Mouse (Mus musculus): ENCODE measurements at regions not wholly inside any gene's neighbourhood (a gene's known extent, or its start where the extent isn't known, plus 50 kb on each side); places are given as distances from the start of the nearest gene placed in this dataset.
A peak's percentile ranks its signal among the peaks of the same experiment; 100 is the strongest.

GRCm38 (mm10) chr5:64653764-64654163 lies 149.4 kb upstream of the Klf3 start:
- no peak for DNase-seq

DNA sequence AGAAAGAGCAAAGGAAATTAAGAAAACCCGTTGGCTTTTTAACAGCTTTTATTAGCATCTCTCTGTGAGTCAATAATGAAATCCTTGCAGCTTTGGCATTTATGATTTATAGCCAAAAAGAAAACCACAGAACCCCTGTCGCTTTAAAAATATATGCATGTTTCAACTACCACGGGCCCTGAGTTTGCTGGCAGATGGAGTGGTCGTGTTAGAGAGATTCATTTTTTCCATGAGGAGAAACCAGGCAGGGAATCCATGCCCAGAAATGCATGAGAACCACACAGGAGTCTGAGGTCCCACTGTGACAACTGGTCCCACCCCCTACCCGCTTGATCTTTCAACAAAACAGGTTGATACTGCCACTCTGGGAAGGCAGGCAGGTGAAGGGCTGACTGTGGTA lies 147.9 kb upstream of the Klf3 start:
- no peak for DNase-seq

DNA sequence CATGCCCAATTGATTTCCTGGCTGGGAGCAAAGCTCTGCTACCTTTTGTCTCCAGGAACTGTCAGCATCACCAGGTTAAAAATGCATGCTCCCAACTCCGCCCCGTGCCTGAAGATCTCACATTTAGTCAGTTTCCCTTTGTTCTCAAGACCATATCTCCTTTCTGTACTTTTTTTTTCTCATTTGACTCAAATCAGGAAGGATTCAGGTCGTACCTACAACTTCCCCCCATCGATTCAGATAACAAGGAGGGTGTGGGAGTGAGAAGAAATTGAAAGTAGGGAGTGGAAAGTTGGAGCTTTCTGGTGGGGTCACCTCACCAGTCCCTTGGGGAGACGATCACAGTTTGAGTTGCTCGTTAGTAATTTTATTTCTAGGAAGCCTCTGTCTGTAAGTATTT lies 141.2 kb upstream of the Klf3 start:
- DNase-seq, result no peak

DNA sequence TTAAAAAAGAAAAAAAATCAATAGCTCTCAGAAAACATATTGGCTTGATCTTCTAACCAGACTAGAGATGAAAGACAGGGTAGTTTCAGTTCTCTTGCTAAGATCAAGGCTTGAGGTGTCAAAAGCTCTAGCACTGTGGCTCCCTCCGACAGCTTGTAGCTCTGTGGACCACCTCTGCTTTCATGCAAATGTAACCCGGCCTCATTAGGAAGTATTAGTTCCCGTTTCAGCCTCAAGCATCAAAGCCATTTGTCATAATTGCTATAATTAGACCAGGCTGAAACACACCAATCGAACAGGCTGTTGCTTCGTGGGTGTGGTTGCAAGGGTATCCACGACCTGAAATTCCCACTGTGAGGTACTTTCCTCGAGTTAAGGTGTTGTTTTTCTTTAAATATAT lies 140.7 kb upstream of the Klf3 start:
- no peak for DNase-seq

DNA sequence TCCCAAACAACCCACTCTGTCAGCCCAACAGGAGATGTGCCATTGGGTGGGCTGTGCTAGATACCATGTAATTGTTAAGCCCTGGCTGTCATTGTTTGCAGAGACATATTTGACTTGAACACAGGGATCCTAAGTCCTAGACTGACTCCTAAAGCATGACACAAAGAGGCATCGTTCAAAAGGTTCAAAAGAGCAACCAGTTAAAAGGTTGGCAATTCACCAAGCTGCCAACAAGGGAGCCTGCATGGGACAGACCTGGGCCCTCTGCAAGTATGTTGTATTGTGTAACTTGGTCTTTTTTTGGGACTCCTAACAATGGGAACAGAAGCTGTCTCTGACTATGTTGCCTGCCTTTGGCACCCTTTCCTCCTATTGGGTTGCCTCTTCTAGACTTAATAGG lies 139.4 kb upstream of the Klf3 start:
- no peak for DNase-seq

- no peak for DNase-seq
Observed at GRCm38 (mm10) chr5:64665064-64665463, 138.1 kb upstream of the Klf3 start.

DNA sequence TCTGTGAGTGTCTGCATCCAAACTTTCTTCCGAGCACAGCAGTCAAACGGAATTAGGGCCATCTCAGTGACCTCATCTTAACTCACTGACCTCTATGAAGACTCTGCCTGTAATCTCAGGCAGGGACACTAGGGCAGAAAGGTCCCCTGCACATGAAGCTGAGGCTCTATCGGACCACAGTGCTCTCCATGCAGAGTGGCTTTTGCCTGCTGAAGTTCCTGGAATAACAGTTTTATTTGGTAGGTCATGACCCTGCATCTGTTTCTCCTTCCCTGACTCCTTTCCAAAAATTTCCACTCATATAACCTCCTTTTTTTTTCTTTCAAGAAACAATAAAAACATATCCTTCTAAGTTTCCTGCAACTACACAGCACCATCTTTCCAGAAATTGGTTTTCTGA lies 136.9 kb upstream of the Klf3 start:
- no peak for DNase-seq

- DNase-seq, result no peak
Observed at GRCm38 (mm10) chr5:64667053-64667452, 136.1 kb upstream of the Klf3 start.

DNA sequence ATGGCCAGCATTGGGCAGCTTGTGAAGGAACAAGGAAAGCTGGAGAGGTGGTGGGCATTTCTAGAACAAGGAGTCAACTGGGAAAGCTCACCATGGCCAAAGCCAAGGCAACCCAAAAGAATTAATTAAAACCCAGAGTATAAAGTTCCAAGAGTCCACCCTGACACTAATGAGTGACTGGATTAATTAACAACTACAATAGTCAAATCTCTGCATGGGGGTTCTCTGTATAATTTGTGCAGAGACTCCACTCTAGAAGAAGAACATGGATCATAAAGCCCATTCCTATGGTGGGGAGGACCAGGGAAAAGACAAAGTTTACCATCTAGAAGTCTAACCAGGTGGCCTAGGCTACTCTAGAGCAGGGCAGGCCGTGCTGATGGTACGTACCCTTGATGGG lies 129.3 kb upstream of the Klf3 start:
- DNase-seq, result no peak

DNA sequence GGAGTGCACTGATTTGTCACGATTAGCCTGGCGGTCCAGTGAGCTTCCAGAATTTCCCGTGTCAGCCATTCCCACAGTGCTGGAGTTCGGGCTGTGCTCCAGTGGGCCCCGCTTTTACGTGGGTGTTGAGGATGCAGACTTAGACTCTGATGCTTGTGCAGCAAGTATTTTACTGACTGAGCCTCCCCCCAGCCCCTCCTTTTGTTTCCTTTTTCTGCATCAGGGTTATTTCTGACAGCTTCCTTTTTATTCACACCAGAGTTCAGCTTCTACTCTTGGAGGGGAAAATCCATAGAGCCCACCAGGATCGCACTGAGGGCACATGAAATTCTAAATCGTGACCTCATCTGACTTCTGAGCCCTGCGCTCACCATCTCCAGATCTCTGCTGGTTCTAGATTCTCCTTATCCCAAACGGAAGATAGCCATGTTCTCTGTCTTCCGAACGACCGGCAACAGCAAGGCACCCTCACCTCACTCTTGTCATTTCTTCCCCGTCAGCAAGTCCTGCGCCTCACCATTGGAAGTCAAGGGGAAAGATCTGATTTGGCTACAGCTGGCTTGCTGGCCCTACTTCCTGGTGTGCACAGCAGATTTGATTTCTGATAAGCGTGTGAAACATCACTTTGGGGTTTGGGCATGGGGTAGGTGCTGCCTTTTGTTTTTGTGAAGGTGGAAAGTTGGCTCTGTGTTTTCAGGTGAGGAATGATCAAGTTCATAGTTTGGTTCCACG lies 126.8 kb upstream of the Klf3 start:
- no peak for DNase-seq

- peak; percentile 40 for DNase-seq
Observed at GRCm38 (mm10) chr5:64676946-64677588, 126.1 kb upstream of the Klf3 start.

DNA sequence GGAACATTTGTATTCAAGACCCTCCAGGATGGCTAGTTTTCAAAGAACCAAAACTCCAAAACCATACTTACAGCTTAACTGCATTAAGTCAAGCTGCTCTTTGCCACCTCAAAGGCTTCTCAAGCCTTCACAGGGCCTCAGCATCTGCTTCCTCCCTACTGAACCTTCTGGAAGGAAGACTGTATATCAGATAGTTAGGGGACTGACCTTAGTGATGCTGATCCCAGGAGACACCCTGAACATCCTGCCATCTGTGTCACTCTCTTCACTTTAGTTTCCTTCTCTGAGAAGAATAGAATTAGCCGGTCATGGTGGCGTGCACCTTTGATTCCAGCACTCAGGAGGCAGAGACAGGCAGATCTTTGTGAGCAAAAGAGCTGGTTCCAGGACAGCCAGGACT lies 124.5 kb upstream of the Klf3 start:
- DNase-seq, result no peak

- no peak for DNase-seq
Observed at GRCm38 (mm10) chr5:64679996-64680625, 123.1 kb upstream of the Klf3 start.

- no peak for DNase-seq
Observed at GRCm38 (mm10) chr5:64681161-64681560, 122.0 kb upstream of the Klf3 start.

DNA sequence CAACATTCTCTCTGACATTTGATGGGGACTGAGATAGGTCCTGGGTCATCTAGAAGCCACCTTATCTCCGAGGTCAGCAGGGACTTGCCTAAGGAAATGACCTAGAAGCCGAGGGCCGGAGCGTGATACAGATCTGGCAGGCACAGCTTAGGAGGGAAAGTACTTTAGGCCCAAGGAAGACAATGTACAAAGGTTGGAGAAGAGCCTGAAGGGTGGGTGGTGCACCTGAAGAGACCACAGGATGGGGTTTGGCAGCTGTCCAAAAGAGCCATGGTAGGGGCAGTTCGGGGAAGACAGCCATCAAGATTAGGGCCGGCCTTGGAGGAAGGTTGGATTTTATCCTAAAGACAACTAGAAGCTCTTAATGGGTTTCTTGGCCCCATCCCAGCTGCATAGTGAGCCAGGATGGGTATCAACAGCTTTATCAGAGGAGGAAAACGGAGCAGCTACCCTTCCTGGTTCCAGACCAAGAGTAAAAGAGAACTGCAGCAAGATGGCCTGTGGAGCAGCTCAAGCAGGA lies 120.8 kb upstream of the Klf3 start:
- DNase-seq, result peak; percentile 61

DNA sequence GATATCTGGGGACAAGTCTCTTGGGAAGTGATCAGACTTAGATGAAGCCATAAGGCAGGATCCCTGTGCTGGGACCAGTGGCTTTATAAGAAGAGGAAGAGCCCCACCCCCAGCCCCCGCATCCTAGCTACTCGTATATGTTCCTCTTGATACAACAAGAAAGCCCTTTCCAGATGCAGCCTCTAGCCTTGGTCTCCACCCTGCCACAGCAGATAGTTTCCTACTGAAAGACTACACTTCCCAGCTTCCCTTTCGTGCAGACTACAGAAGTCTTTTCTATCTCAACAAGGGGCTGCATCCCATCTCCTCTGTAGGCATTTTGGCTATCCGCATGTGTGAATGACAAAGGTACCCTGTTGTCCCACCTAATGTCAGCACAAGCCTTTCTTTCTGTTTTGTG lies 119.8 kb upstream of the Klf3 start:
- DNase-seq, result no peak

DNA sequence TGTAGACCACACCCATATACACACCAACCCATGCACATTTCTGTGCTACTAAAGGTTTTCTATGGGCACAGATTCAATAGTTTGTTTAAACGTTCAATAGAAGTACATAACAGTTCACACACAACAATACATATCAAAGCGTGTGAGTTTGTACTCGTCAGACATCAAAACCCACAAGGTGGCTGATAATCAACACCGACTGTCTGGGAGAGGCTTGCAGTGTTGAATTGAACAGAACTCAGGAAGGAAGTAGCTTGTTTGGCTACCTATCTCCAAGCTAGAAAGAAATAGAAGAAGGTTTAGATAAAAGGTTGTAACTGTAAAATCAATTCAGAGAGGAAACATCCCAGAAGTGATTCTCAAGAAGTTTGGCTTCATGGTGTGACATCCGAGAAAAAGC lies 118.9 kb upstream of the Klf3 start:
- no peak for DNase-seq

- no peak for DNase-seq
Observed at GRCm38 (mm10) chr5:64690148-64690547, 113.0 kb upstream of the Klf3 start.

GRCm38 (mm10) chr5:64691406-64692100 lies 111.6 kb upstream of the Klf3 start:
- no peak for DNase-seq

DNA sequence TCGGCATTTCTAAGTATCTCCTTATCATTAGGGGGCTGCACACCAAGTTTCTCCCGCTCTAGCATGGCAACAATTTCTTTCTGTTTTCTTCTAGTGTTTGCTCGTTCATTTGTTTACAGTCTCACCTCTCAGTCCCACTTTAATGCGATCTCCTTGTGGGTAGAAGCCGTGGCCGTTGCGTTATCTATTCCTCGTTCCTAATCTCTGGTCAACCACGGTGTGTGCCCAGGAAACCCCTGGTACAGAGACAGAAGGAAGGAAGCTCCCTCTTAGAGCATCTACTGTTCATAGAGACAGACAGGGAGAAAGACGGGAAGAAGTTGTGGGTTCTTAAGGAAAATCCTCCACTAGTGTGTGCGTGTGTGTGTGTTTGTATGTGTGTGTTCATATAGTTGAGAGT lies 110.9 kb upstream of the Klf3 start:
- DNase-seq, result no peak

DNA sequence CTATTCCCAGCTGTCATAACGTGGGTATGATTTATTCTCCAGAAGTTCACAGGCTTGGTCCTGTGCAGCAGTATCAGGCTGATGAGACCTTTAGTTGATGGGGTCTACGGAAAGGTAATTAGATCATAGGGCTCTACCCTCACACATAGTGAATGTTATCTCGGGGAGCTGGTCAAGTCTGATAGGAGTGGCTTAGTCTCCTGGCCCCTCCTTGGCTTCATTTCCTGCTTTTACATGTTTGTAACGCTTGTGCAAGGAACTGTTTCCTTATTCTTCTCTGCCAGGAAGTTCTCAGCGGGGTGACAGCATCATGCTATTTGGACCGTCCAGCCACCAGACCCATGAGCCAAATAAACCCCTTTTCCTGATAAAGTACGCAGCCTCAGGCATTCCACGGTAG lies 109.6 kb upstream of the Klf3 start:
- no peak for DNase-seq

- no peak for DNase-seq
Observed at GRCm38 (mm10) chr5:64694606-64695005, 108.6 kb upstream of the Klf3 start.

DNA sequence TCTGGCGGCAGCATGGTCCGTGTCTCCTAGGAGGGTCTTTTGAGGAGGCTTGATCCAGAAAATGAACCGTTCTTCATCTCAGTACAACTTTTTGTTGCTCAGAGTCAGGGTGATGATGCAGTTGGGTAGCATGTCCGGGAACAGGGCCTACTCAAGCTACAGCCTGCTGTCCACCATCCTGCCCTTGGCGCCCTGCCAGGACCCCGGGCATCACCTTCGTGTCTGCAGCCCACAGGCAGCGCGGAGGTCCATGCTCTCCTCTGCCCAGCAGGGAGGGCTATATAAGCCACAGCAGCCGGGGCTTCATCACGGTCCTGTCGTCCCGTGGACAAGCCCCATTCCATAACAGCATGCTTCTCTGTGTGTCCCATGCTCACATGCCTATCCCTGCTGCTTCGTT lies 107.1 kb upstream of the Klf3 start:
- no peak for DNase-seq
